Mouse (Mus musculus): ENCODE data around the gene Plaur.

Gene Plaur

DNA sequence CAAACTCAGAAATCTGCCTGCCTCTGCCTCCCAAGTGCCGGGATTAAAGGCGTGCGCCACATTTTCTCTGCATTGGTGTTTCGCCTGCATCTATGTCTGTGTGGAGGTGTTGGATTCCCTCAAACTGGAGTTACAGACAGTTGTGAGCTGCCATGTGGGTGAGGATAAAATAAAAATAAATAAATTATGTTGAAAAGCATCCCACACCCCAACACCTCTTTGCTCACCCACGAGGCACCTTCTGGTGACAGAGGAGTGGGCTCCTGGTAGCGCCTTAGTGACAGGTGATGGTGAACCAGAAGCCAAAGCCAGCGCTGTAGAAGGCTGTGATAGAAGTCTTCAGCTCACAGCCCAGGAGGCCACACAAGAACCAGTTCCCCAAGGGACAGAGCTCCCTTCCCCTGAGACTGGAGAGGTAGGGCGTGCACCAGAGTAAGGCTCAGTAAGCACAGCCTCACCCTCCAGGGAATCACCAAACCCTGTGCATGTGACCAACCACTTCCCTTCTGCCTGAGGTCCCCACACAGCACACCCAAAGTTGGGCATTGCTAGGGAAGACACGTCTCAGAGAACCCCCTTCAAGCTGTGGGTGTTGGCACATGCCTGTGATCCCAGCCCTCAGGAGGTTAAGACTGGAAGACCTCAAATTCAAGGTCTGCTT lies 16.9 kb upstream of the Plaur start:
- in situ Hi-C loops (cut with MboI; ENCODE audit: unreplicated experiment in 2 of 2): no loop called here

DNA sequence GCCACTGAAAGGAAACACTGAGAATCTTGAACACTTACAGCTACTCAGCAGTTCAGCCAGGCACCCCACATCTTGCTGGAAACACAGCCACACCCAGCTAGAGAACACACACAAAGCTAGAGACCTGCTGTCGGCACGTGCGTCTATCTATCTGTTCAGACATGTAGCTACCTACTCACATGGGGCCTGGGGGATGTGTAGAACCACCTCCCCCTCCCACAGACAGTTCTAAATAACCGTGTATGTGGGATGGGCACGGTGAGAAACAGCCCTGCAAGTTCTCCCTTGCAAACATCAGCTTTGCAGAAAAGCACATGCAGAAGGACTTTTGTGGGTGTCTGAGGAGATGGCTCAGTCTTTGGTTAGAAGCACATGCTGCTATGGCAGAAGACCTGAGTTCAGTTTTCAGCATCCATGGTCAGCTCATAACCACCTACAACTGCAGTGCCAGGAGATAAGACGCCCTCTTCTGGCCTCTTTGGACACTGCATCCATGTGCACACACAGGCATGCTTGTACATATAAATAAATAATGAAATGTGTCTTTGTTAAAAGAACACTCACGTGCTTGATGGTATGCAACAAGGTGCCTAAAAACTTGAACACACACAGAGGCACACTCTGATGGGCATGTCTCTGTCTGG lies 15.5 kb upstream of the Plaur start:
- in situ Hi-C loops (cut with MboI; ENCODE audit: unreplicated experiment in 2 of 2): no loop called here

DNA sequence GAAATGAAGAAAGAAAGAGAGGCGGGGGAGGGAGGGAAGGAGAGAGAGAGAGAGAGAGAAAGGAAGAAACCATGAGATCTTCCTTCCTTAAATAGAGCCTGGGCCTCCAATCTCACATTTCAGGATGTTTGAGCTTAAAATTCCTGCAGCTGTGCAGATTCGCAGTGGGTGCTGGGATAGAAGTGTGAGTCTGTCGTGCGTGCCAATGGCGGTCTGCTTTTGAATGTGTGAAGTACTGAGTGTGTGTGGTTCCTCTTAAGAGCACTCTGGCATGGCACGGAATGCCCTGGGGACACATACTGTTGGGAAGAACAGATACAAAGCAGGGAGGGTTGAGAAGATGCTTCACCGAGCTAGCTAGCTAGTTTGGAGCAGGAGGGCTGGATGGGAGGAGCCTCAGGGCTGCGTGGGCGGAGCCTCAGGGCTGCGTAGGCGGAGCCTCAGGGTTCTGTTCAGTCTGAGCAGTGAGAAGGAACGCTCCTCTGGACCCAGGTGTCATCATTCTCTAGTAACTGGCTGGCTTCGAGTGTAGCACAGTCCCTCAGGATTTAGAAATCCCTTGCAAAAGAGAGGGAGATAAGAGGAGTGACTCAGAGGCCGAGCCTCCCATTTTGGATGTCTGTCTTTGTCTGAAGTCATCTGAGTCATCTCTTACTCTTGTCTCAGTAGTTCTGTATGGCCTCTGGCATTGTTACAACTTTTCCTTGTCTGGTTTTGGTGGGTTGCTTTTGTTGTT lies 13.3 kb upstream of the Plaur start:
- in situ Hi-C loops (cut with MboI; ENCODE audit: unreplicated experiment in 2 of 2): no loop called here

DNA sequence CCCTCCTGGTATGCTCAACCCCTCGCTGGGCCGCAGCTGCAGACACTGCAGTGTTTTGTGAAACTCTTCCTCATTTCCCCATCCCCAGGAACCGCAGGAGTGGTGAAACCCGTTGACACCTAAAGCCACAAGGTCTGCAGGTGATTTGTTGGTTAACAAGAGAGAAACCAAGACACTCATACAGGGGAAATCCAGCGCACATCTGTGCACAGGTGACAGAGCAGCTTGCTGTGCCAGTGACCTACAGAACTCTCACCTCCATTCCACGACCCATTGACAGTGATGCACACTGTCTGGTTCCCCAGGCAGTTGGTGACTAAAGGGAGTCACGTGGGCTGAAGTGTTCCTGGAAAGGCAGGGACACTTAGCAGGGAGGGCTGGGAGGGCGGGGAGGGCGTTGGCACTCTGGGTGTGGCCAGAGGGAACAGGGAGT lies 11.7 kb upstream of the Plaur start:
- in situ Hi-C loops (cut with MboI; ENCODE audit: unreplicated experiment in 2 of 2): no loop called here

DNA sequence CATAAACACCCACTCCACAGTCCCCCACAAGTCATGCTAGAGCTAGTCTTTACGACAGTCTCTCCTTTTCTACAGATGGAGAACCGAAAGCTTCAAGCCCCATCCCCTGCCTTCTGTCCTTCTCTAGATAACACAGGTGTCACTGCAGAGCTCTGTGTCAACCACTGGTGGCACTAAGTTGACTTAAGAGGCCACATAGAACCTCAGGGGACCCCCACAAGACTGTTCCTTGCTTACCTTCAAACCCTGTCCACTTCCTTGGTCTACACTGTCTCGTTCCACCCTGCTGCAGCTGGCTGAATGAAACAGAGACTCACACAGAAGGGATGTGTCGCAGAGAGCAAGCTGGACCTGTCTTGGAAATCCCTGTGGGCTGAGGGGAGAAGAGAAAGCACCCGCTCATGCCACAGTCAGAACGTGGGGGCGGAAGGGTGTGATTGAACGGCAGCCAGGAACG lies 10.4 kb upstream of the Plaur start, which contains the start of gene Irgc1:
Gene Irgc1, minus strand, starts transcription at position 443 of the 457 bp plus-strand sequence.
- in situ Hi-C loops (cut with MboI; ENCODE audit: unreplicated experiment in 2 of 2): no loop called here

DNA sequence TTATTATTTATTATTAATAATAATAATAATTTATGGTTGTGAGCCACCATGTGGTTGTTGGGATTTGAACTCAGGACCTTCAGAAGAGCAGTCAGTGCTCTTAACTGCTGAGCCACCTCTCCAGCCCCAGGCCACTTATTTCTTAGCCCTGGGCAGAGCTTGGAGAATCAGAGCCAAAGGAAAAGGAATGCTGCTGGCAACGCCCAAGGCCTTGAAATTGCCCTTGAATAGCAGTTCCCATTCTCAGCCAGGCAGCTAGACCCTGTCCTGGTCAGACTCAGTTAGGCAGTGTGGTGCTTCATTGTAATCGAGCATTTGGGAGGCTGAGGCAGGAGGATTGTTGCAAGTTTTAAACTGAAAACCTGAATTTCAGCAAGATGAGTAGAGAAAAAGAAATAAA lies 8.1 kb upstream of the Plaur start:
- in situ Hi-C loops (cut with MboI; ENCODE audit: unreplicated experiment in 2 of 2): no loop called here

DNA sequence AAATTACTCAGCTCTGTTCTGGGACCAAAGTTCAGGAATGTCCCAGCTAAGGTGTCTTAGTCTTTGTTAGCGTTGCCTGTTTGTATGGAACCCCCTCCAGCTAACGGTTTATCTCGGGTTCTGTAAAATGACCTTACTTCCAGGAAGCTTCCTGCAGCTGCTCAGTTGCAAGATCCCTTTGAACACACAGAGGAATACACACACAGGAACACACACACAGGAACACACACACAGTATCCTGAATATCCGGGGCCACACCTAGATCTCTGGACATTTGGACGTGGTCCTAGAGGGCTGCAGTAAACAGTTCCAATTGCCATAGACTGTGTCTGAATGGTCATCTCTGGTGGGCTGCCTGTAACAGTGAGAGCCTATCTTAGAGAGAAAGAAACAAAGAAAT lies 6.6 kb upstream of the Plaur start:
- in situ Hi-C loops (cut with MboI; ENCODE audit: unreplicated experiment in 2 of 2): no loop called here

DNA sequence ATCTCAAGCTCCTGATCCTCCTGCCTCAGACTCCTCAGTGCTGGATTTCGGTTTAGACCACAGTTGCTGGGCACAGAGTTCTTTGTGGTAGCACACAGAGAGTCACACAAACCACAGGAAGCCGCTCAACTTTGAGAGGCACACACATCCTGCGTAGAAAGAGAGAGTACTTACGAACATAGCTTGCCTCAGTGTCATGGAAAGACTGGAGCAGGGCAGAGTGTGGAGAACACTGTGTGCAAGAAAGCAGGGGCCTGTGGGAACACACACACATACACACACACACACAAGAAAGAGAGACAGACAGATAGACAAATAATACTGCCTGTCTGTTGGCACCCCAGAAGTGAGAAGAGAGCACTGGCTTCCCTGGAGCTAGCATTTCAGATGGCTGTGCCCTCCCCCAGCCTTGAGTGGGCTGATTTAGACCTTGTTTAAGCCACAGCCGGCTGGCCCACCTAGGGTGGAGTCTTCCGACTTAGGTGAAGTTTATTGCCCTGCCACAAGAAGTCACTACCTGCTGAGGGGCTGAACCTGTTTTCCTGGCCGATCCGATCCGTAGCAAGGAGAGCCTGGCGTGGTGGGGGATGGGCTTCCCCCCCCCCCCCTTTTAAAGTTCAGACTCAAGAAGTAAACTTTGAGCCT lies 4.4 kb upstream of the Plaur start:
- in situ Hi-C loops (cut with MboI; ENCODE audit: unreplicated experiment in 2 of 2): no loop called here

DNA sequence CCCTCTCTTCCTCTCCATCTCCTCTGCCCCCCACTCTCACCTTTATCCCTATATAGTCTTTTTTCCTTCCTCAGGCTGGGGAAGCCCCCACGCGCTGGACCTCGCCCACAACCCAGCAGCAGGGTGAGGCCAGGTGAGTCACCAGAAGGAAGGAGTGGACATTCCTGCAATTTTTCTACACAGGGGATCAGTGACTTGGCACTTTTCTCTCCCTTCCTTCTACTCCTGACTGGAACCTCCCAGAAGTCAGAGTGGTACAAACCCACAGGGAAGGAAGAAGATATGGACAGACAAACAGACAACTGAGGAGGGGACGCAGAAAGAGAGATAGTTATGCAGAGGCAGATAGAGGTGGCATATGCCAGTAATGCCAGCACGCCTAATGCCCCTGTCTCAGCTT lies 2.8 kb upstream of the Plaur start:
- in situ Hi-C loops (cut with MboI; ENCODE audit: unreplicated experiment in 2 of 2): no loop called here

DNA sequence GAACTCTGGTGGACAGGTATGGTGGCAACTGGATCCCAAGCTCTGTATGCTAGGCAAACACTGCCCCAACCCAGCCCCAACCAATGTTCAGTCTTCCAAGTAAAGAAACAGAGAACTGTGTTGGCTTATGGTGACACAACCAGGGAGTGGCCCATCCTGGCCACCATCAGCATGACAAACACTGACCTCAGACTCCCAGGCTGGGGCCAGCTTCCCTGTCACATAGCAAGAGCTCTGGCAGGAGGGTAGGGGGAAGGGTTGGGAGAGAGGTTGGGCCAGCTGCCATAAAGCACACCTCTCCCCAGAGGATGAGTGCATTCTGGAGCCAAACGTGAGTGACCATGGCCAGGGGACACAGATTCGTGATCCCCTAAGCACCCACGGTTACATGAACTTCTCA lies 2.4 kb upstream of the Plaur start:
- in situ Hi-C loops (cut with MboI; ENCODE audit: unreplicated experiment in 2 of 2): no loop called here

DNA sequence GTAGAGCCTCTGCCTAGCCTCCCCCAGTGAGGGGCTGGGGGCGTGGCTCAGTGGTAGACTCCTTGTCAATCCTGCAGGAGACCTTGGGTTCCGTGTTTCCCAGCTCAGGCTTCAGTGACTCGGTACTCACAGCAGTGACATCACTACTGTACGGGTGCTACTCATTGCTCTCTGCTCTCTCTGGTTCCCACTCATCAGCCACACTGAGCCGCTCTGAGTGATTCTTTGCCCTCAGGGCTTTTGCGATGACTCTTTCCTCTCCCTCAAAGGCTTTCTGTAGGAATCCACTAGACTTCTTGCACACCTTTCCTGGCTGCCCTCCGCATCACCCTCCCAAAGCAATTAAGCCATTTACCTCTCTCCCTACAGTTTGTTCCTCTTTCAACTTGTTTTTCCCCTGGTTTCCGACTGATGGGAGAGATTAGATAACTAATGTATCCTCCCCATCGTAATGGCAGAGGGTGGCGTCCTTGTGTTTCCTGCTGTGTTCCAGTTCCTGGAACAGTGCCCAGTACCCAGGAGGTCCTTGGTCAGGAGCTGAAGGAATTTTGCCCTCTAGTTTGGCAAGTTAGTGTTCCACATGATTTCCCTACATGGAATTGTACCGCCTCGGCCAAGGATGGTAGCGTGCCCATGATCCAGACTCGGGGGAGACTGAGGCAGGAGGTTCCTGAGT lies 770 bp upstream of the Plaur start:
- in situ Hi-C loops (cut with MboI; ENCODE audit: unreplicated experiment in 2 of 2): no loop called here

DNA sequence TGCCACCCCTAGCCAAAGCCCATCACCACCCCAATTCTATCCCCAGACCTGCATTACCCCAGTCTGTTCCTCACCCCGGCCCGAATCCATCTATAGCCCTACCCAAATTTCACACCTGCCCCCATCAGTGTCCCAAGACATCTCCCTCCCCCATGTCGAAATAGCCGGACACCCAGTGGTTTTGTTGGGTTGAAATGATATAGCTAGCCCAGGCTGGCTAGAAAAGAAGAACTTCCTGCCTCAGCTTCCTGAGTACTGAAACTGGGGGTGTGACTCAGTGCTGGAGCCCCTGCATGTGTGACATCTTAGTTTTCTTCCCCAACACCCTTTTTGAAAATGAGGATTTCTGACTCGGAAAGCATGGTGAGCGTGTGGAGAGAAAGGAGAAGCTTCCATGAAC lies 4.6 kb downstream of the Plaur start:
- in situ Hi-C loops (cut with MboI; ENCODE audit: unreplicated experiment in 2 of 2): no loop called here

DNA sequence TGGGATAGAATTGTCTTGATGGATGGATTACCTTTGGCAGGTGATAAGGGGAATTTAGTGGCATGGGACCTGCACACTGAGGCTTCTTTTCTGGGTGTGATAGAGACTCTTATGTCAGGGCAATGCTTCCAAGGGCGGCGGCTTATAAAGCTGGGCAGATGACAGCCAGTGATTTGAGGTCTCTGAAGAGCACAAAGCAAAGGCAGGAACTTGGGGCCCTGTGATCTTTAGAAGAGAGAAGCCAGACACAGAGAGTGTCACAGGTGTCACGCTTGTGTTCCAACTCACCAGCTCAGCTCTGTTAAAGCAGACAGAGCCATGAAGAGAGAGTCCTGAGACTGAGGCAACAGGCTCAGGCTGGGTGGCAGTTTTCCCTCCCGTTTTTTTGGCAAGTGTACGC lies 5.6 kb downstream of the Plaur start:
- in situ Hi-C loops (cut with MboI; ENCODE audit: unreplicated experiment in 2 of 2): no loop called here

DNA sequence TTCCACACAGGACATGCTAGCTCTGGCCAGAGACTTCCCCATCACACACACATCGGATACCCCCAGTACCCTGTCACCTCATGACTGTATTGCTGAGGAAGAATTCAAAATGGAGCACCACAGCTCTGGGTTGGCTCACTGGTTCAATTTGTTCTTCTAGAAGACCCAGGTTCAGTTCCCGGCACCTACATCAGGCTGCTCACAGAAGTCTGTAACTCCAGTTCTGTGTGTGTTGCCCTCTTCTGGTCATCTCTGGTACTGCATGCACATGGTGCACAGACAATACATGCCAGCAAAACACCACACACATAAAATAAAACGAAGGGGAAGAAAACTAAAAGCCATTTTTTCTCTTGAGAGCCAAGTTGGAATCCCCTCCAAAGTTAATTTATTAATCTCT lies 6.8 kb downstream of the Plaur start:
- in situ Hi-C loops (cut with MboI; ENCODE audit: unreplicated experiment in 2 of 2): no loop called here

DNA sequence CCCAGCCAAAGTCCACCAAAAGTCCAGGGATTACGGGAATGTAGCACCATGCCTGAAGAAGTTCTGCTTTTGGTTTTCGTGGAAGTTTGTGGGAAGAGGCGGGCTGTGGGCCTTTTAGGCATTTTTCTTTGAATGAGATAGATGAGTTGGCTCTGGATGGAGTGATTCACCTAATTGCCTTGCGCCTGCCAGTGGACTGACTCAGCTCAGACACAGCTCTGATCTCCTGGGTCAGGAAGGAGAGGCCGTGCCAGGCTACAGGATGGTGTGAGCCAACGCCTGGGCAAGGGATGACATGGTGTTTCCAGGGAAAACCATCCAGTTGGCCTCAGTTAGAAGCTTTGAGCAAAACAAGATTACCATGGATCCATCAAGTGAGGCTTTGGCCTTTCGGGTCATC lies 8.1 kb downstream of the Plaur start:
- in situ Hi-C loops (cut with MboI; ENCODE audit: unreplicated experiment in 2 of 2): loop anchor here in 1 of 2 experiments (5.0 kb wide), 1 partner anchor 187 kb away; no protein-coding TSS in a partner anchor

DNA sequence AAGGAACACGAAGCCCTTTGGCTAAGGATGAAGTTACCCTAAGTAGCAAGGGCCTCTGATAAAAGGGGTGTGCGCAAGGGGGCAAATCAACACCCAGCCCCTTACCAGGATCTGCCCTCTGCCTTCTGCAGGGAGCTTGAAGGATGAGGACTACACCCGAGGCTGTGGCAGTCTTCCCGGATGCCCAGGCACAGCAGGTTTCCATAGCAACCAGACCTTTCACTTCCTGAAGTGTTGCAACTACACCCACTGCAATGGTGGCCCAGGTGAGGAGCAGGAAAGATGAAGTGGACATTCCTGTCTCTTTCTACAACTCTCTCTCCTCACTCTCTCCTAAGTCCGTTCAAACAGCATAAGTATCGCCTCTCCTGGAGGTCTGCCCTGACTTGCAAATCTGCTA lies 10.2 kb downstream of the Plaur start:
- in situ Hi-C loops (cut with MboI; ENCODE audit: unreplicated experiment in 2 of 2): loop anchor here in 1 of 2 experiments (5.0 kb wide), 1 partner anchor 185 kb away; no protein-coding TSS in a partner anchor

DNA sequence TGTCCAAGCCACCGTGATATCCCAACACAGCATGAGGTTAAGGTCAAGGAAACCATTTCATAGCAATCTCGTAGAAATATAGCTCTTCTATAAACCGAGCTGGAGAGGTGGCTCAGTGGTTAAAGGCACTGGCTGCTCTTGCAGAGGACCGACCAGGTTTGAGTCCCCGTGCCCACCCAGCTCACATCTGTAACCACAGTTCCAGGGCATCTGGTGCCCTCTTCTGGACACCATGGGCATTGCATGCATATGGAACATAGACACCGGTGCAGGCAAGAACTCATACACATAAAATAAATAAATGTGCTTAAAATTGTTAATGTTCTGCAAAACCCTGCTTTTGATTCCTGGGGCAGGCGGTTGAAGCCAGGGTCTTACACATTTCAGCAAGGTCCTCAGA lies 10.7 kb downstream of the Plaur start:
- in situ Hi-C loops (cut with MboI; ENCODE audit: unreplicated experiment in 2 of 2): loop anchor here in 1 of 2 experiments (5.0 kb wide), 1 partner anchor 184 kb away; no protein-coding TSS in a partner anchor

DNA sequence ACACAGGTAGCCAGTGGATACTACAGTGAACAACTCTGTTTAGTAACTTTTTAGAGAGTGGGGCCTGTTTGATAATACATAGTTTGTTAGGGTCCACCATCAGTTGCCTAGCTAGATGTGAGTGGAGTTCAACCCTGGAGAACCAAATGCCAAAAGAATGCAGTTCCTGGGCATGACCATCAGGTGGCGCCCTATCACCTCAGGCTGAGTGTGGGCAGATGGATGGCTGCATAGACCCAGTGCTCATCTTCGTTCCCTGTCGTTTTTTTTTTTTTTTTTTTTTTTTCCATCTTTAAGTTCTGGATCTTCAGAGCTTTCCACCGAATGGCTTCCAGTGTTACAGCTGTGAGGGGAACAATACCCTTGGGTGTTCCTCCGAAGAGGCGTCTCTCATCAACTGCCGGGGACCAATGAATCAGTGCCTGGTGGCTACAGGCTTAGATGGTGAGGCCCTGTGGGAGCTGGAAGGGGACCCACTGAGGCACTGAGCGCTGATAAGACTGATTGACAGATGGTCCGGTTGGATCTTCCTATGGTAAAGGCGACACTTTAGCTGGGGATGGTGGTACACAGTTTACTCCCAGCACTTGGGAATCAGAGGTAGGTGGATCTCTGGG lies 11.7 kb downstream of the Plaur start:
- in situ Hi-C loops (cut with MboI; ENCODE audit: unreplicated experiment in 2 of 2): loop anchor here in 1 of 2 experiments (5.0 kb wide), 1 partner anchor 183 kb away; no protein-coding TSS in a partner anchor

DNA sequence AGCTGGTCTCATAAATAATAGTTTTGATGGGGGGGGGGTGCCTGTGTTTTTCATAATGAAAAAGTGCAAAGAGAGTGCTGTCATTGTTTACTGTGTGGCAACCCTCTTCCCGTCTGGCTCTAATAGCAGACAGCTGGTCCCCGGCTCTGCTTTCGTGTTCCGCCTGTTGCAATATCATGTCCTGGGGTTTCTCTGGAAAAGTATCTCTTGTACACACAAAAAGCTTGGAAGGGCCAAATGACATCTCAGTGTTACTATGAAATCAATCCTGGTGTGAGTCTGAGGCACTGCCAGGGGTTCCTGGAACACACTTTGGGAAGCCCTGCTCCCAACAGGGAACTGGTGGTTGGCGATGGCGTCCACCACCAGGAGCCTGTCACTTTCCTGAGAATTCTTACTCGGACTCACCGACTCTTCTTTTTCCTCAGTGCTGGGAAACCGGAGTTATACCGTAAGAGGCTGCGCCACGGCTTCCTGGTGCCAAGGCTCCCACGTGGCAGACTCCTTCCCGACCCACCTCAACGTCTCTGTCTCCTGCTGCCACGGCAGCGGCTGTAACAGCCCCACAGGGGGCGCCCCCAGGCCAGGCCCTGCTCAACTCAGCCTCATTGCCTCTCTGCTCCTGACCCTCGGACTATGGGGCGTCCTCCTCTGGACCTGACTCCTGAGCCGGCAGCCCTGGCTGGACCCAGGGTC lies 12.7 kb downstream of the Plaur start:
- in situ Hi-C loops (cut with MboI; ENCODE audit: unreplicated experiment in 2 of 2): loop anchor here (5.0 kb wide), 1 partner anchor 182 kb away; no protein-coding TSS in a partner anchor

All from v-Abl transformed pro-B cells (cell line).